Mouse (Mus musculus): Measurements from ENCODE around the gene Olfr768.
"Not testable (repeated sequence)": the region's sequence is repeated elsewhere in the genome, so short reads cannot be mapped to it uniquely, and the experiment has no call there.

GRCm38 (mm10) chr10:129082810-129083209 is 16.4 kb downstream of the Olfr768 start, which contains the start of gene Olfr767:
- TF ChIP-seq CTCF (IDR thresholded peaks at IDR 0.05; ENCODE audit: borderline replicate concordance, extremely low read depth, insufficient read depth, insufficient read length); POLR2A (IDR thresholded peaks at IDR 0.05; ENCODE audit: borderline replicate concordance, extremely low read depth, insufficient read depth, insufficient read length, poor library complexity, severe bottlenecking): not testable (repeated sequence)
